Mouse (Mus musculus) cerebellum, adult (tissue): ENCODE results near the gene Trem2.

Experiments
- ATAC-seq: cut with Nextera tagmentation; 2 replicates; pipeline ENCODE4 v1.9.2; 2017; ENCODE audit warnings: mild to moderate bottlenecking, moderate library complexity, mixed read lengths; ENCODE audit not compliant: insufficient number of reproducible peaks, low FRiP score, low TSS enrichment

The Trem2 gene

DNA sequence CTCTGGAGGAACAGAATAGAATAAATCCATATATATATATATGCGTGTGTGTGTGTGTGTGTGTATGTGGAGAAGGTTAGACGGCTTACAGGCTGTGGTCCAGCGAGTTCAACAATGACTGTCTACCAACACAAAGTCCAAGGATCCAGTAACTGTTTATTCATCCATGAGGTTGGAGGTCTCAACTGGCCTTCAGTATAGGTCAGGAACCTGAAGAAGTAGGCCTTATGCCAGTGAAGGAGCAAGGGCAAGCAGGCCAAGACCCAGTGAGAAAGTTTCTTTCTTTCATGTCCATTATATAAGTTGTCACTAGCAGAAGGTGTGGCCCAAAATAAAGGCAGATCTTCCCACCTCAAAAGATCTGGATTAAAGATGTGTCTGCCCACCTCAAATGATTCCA, 56.5 kb downstream of the Trem2 start:
- no peak for ATAC-seq
